Mouse (Mus musculus) stomach, postnatal 0 days (tissue): ENCODE measurements at regions not wholly inside any gene's neighbourhood (a gene's known extent, or its start where the extent isn't known, plus 50 kb on each side); places are given as distances from the start of the nearest gene placed in this dataset.

Experiments
- CTCF ChIP-seq: IDR thresholded peaks from 2 replicates; pipeline ENCODE4 v1.5.1; 2016; ENCODE audit warnings: antibody characterized with exemption, low read depth, mild to moderate bottlenecking, moderate library complexity
- EP300 ChIP-seq: optimal IDR thresholded peaks from 2 replicates; pipeline ENCODE3; 2016; ENCODE audit warnings: antibody characterized with exemption

DNA sequence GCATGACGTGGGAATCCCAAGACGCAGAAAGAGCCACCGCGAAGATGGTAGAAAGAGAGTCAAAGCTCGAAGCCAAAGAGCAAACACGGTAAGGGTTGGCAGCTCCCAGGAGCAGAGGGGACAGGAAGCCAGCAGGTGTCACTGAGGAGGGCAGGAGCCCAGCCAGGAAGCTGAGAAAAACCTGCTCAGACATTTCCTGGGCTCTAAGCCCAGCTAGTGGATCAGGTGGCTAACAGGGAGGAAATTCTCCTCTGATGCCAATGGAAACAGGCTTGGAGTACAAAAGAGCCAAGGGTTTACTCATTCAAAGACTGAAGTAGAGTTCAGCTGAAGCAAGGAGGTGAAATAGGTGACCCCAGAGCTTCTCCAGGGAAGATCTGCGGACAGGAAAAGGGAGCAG, 368.9 kb downstream of the Nkx6-1 start:
- TF ChIP-seq EP300 (no peak), CTCF (peak; percentile 22; the same call in 1 of the 2 replicates)
